Mouse (Mus musculus) heart, adult 2 months (tissue): ENCODE data around the gene Nup210.

Experiments
- CTCF ChIP-seq: fragments of 200-600 bp; IDR thresholded peaks from 2 replicates; pipeline ENCODE4 v1.8.1; 2022; ENCODE audit warnings: antibody characterized with exemption, mild to moderate bottlenecking, moderate library complexity
- EP300 ChIP-seq: fragments of 200-500 bp; IDR thresholded peaks from 2 replicates; pipeline ENCODE4 v1.6.1; 2011; ENCODE audit warnings: low read depth, low read length, control low read depth; ENCODE audit not compliant: insufficient read depth
- POLR2A ChIP-seq: fragments of 200-500 bp; IDR thresholded peaks from 2 replicates; pipeline ENCODE4 v1.6.1; 2011; ENCODE audit warnings: mild to moderate bottlenecking, low read depth, low read length, control low read depth; ENCODE audit not compliant: insufficient read depth

DNA sequence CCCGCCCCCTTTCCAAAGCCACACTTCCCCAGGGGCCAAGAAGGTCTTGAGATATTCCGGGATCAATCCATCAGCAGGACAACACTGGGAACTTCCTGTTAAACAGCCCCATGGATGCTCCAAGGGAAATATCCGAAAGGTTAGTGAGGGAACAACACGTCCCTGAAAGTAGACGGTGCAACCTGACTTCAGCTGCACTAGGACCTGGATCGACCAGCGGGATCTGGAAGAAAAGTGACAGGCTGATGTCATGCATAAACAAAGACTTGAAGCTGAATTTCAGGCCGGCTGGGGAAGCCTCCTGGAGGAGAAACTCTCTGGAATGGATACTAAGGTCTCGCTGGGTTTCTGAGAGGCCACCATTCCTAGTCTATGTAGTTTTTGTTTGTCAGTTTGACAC is 520 bp upstream of the Nup210 start:
- TF ChIP-seq CTCF: no peak
- TF ChIP-seq POLR2A: no peak
- TF ChIP-seq EP300: no peak
